Mouse (Mus musculus) embryonic fibroblast, embryonic 13.5 days (primary cell): ENCODE data around the gene Gm10142.

Source experiments
- CTCF ChIP-seq: IDR thresholded peaks from 2 replicates; pipeline ENCODE4 v1.5.1; 2011; ENCODE audit warnings: mild to moderate bottlenecking, control low read depth, low read length, moderate library complexity, borderline replicate concordance; ENCODE audit not compliant: insufficient read depth
- POLR2A ChIP-seq: IDR thresholded peaks from 2 replicates; pipeline ENCODE4 v1.6.1; 2011; ENCODE audit warnings: low read depth, mild to moderate bottlenecking, control low read depth, low read length, moderate library complexity

- TF ChIP-seq CTCF (no peak), POLR2A (no peak)
Observed at GRCm38 (mm10) chr10:77666342-77666741, 49.3 kb upstream of the Gm10142 start.
